Mouse (Mus musculus): ENCODE results near the gene Dtx3. TPM values are rescaled to one million over a fixed set of nuclear protein-coding genes. Genes with fewer than 3 reads are reported as not detected.
A peak's percentile ranks its signal among the peaks of the same experiment; 100 is the strongest.

Gene Dtx3
- polyA plus RNA-seq, 1 experiment = 67.9 TPM

DNA sequence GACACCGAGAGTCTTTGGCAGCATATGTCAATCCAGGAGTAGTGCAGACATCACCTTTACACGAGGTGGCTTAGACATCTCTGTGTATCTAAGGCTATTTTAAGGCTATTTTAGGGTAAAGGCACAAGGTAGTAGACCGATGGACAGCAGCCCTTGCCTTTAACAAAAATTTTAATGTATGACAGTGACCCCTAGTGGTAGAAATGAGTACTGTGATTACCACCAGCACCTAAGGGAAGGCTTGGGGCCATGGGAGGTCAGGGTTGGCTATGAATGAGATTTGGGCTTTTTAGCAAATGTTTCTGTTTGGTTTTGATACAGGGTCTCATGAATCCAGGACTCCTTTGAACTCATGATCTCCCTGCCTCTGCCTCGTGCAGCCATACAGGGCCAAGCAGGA, 33.4 kb upstream of the Dtx3 start:
- H3K4me1 ChIP-seq (ENCODE audit: control insufficient read depth, insufficient read depth, insufficient read length) = peaks cover 3% of the 10 kb centered on the region
- DNase-seq (ENCODE audit: low read depth in 1 of 2, low spot score in 2 of 2) = peak; percentile 7 to 44
- no peaks in the 10 kb centered on the region for H3K36me3 ChIP-seq (ENCODE audit: control insufficient read depth, insufficient read depth, low read length)
- no peak overlapping the region for H3K4me3 ChIP-seq (ENCODE audit: extremely low read depth, insufficient read depth, insufficient read length)
- peak; percentile 12; the same call in 1 of the 2 replicates for TF ChIP-seq CTCF (IDR thresholded peaks at IDR 0.05; ENCODE audit: extremely low read depth, insufficient read depth, insufficient read length, insufficient replicate concordance)
- no peak for TF ChIP-seq POLR2A (IDR thresholded peaks at IDR 0.05; ENCODE audit: low read depth, low read length)
- H3K27me3 ChIP-seq (ENCODE audit: control insufficient read depth, insufficient read depth, low read length) = no peaks in the 10 kb centered on the region
- no peak overlapping the region for H3K27ac ChIP-seq (ENCODE audit: insufficient read depth, low read length)
- 22% methylated on average over 4 of the region's 4 CpGs for WGBS

- H3K27me3 ChIP-seq (ENCODE audit: control insufficient read depth, insufficient read depth, low read length) = no peaks in the 10 kb centered on the region
- H3K36me3 ChIP-seq (ENCODE audit: control insufficient read depth, insufficient read depth, low read length) = no peaks in the 10 kb centered on the region
- H3K4me1 ChIP-seq (ENCODE audit: control insufficient read depth, insufficient read depth, insufficient read length) = peaks cover 3% of the 10 kb centered on the region
- no peak for DNase-seq (ENCODE audit: low read depth in 1 of 2, low spot score in 2 of 2)
- no peak overlapping the region for H3K4me3 ChIP-seq (ENCODE audit: extremely low read depth, insufficient read depth, insufficient read length)
- no peak for TF ChIP-seq CTCF (IDR thresholded peaks at IDR 0.05; ENCODE audit: extremely low read depth, insufficient read depth, insufficient read length, insufficient replicate concordance)
- no peak for TF ChIP-seq POLR2A (IDR thresholded peaks at IDR 0.05; ENCODE audit: low read depth, low read length)
- no peak overlapping the region for H3K27ac ChIP-seq (ENCODE audit: insufficient read depth, low read length)
- 52% methylated on average over 8 of the region's 8 CpGs for WGBS
Observed at GRCm38 (mm10) chr10:127227163-127227562, 31.6 kb upstream of the Dtx3 start.

DNA sequence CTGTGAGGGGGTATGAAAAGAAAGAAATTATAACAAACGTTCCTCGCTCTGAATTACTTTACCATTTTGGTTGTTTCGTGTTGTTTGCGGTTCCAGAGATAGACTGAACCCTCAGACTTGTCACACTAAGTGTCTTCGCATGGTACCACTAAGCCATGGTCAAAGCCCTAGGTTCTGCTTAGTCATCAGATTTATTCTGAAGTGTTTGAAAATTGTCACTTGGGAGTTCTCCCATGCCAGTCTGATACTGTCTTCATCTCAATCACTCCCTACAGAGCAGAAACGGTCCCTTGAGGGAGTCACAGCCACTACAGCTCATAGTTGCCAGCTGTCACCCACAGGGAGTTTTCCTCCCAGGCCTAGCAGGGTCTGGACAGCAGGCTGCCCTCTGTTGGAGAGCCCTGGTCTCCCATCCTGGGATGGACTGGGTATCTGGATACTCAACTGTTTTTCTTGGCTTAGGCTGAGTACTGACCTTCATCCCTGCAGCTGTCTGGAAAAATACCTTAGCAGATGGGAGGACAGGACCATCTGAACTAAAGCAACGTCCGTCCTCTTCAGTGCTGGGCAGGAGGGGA, 30.9 kb upstream of the Dtx3 start:
- no peak for TF ChIP-seq POLR2A (IDR thresholded peaks at IDR 0.05; ENCODE audit: low read depth, low read length)
- no peak for TF ChIP-seq CTCF (IDR thresholded peaks at IDR 0.05; ENCODE audit: extremely low read depth, insufficient read depth, insufficient read length, insufficient replicate concordance)
- Histone ChIP-seq H3K4me1 (ENCODE audit: control insufficient read depth, insufficient read depth, insufficient read length) (peaks cover 3% of the 10 kb centered on the region; the same call in 1 of the 2 replicates), H3K4me3 (ENCODE audit: extremely low read depth, insufficient read depth, insufficient read length) (no peak overlapping the region), H3K27me3 (ENCODE audit: control insufficient read depth, insufficient read depth, low read length) (no peaks in the 10 kb centered on the region), H3K27ac (ENCODE audit: insufficient read depth, low read length) (no peak overlapping the region), H3K36me3 (ENCODE audit: control insufficient read depth, insufficient read depth, low read length) (no peaks in the 10 kb centered on the region)
- DNase-seq (ENCODE audit: low read depth in 1 of 2, low spot score in 2 of 2) = no peak
- 62% methylated on average over 8 of the region's 8 CpGs for WGBS

DNA sequence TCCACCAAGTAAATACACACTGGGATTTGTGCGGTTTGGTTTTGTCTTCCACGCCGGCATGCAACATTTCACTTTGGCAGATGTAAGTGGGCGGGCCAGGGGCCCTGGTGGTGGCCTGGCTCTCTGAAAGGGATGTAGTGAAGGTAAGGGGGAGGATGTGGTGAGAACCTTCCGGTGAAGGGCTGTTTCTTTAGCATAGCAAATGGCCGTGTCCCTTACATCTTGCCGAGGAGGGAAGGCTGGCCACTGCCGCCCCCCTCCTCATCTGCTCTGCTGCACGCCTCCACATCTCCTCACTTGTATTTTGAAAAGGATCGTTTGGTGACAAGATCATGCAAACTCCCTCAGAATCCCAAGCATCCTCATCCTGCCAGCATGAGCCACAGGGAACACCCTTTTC, 30.2 kb upstream of the Dtx3 start:
- Histone ChIP-seq H3K4me1 (ENCODE audit: control insufficient read depth, insufficient read depth, insufficient read length) (peaks cover 3% of the 10 kb centered on the region; the same call in 1 of the 2 replicates), H3K27me3 (ENCODE audit: control insufficient read depth, insufficient read depth, low read length) (no peaks in the 10 kb centered on the region), H3K4me3 (ENCODE audit: extremely low read depth, insufficient read depth, insufficient read length) (no peak overlapping the region), H3K27ac (ENCODE audit: insufficient read depth, low read length) (no peak overlapping the region), H3K36me3 (ENCODE audit: control insufficient read depth, insufficient read depth, low read length) (no peaks in the 10 kb centered on the region)
- DNase-seq (ENCODE audit: low read depth in 1 of 2, low spot score in 2 of 2) = peak in 1 of 2 experiments; percentile 45
- 8% methylated on average over 10 of the region's 10 CpGs for WGBS
- TF ChIP-seq CTCF (IDR thresholded peaks at IDR 0.05; ENCODE audit: extremely low read depth, insufficient read depth, insufficient read length, insufficient replicate concordance) (no peak), POLR2A (IDR thresholded peaks at IDR 0.05; ENCODE audit: low read depth, low read length) (no peak)

DNA sequence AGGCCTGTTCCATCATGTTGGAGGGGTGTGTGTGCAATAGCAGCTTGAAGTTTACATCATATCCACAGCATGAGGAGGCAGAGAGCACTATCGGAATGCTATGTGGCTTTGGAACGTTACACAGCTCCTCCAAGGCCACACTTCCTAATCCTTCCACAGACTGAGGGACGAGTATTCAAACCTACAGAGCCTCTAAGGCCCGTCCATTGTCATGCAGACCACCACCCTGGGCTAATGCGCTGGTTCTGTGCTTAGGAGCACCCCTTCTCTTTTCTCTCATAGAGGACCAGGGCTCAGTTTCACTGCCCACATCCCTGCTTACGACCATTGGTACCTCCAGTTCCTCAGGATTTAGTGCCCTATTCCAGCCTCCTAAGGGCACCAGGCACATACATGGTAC, 29.7 kb upstream of the Dtx3 start:
- no peaks in the 10 kb centered on the region for H3K27me3 ChIP-seq (ENCODE audit: control insufficient read depth, insufficient read depth, low read length)
- no peak overlapping the region for H3K4me3 ChIP-seq (ENCODE audit: extremely low read depth, insufficient read depth, insufficient read length)
- H3K27ac ChIP-seq (ENCODE audit: insufficient read depth, low read length) = no peak overlapping the region
- H3K36me3 ChIP-seq (ENCODE audit: control insufficient read depth, insufficient read depth, low read length) = no peaks in the 10 kb centered on the region
- TF ChIP-seq POLR2A (IDR thresholded peaks at IDR 0.05; ENCODE audit: low read depth, low read length) = no peak
- TF ChIP-seq CTCF (IDR thresholded peaks at IDR 0.05; ENCODE audit: extremely low read depth, insufficient read depth, insufficient read length, insufficient replicate concordance) = no peak
- DNase-seq (ENCODE audit: low read depth in 1 of 2, low spot score in 2 of 2) = no peak
- peaks cover 3% of the 10 kb centered on the region; the same call in 1 of the 2 replicates for H3K4me1 ChIP-seq (ENCODE audit: control insufficient read depth, insufficient read depth, insufficient read length)
- 69% methylated on average over 6 of the region's 6 CpGs for WGBS

GRCm38 (mm10) chr10:127218339-127218738, 22.8 kb upstream of the Dtx3 start:
- no peaks in the 10 kb centered on the region for H3K27me3 ChIP-seq (ENCODE audit: control insufficient read depth, insufficient read depth, low read length)
- no peak for DNase-seq (ENCODE audit: low read depth in 1 of 2, low spot score in 2 of 2)
- 87% methylated on average over 2 of the region's 2 CpGs for WGBS
- no peak for TF ChIP-seq CTCF (IDR thresholded peaks at IDR 0.05; ENCODE audit: extremely low read depth, insufficient read depth, insufficient read length, insufficient replicate concordance)
- TF ChIP-seq POLR2A (IDR thresholded peaks at IDR 0.05; ENCODE audit: low read depth, low read length) = no peak
- H3K27ac ChIP-seq (ENCODE audit: insufficient read depth, low read length) = no peak overlapping the region
- no peaks in the 10 kb centered on the region for H3K4me1 ChIP-seq (ENCODE audit: control insufficient read depth, insufficient read depth, insufficient read length)
- H3K4me3 ChIP-seq (ENCODE audit: extremely low read depth, insufficient read depth, insufficient read length) = no peak overlapping the region
- H3K36me3 ChIP-seq (ENCODE audit: control insufficient read depth, insufficient read depth, low read length) = no peaks in the 10 kb centered on the region

DNA sequence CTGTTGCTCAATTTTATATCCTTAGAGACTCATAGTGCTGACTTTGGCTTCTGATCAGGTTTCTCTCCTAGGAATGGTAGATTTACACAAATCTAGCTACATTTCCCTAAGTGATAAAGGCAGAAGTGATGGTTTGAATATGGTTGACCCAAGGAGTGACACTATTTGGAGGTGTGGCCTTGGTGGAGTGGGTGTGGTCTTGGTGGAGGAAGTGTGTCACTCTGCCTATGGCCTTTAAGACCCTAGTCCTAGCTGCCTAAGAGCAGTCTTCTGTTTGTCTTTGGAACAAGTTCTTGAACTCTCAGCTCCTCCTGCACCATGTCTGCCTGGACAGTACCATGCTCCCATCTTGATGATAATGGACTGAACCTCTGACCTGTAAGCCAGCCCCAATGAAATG, 21.6 kb upstream of the Dtx3 start:
- no peak for TF ChIP-seq CTCF (IDR thresholded peaks at IDR 0.05; ENCODE audit: extremely low read depth, insufficient read depth, insufficient read length, insufficient replicate concordance)
- Histone ChIP-seq H3K36me3 (ENCODE audit: control insufficient read depth, insufficient read depth, low read length) (no peaks in the 10 kb centered on the region), H3K27me3 (ENCODE audit: control insufficient read depth, insufficient read depth, low read length) (no peaks in the 10 kb centered on the region), H3K4me3 (ENCODE audit: extremely low read depth, insufficient read depth, insufficient read length) (no peak overlapping the region), H3K27ac (ENCODE audit: insufficient read depth, low read length) (no peak overlapping the region), H3K4me1 (ENCODE audit: control insufficient read depth, insufficient read depth, insufficient read length) (no peaks in the 10 kb centered on the region)
- no peak for DNase-seq (ENCODE audit: low read depth in 1 of 2, low spot score in 2 of 2)

All from spleen, adult 2 months (tissue).